Mouse (Mus musculus) MEL (cell line): Measurements from ENCODE around the gene Ubac2.

Experiments used
- CTCF ChIP-seq, 3 experiments: IDR thresholded peaks in 2 of 3; conservative IDR thresholded peaks in 1 of 3; 2 replicates each; pipeline ENCODE4 v1.5.1; 2011 to 2012; ENCODE audit warnings: low read length in 3 of 3, low read depth in 2 of 3, mild to moderate bottlenecking in 2 of 3, improper control_type of control experiment in 1 of 3, inconsistent platforms in 1 of 3, mixed read lengths in 1 of 3, moderate library complexity in 1 of 3; ENCODE audit not compliant: control insufficient read depth in 1 of 3, insufficient read depth in 1 of 3, poor library complexity in 1 of 3, severe bottlenecking in 1 of 3
- EP300 ChIP-seq, 2 experiments: IDR thresholded peaks; 2 replicates each; pipeline ENCODE4 v1.6.1; 2011; ENCODE audit warnings: improper control_type of control experiment in 2 of 2, low read length in 2 of 2, low read depth in 1 of 2, mild to moderate bottlenecking in 1 of 2
- GATA1 ChIP-seq: IDR thresholded peaks from 2 replicates; pipeline ENCODE4 v1.6.1; 2011; ENCODE audit warnings: low read depth, low read length, improper control_type of control experiment
- HCFC1 ChIP-seq: IDR thresholded peaks from 2 replicates; pipeline ENCODE4 v1.6.1; 2012; ENCODE audit warnings: low read depth, mild to moderate bottlenecking, inconsistent platforms, low read length, improper control_type of control experiment, moderate library complexity
- NRF1 ChIP-seq: IDR thresholded peaks from 2 replicates; pipeline ENCODE4 v1.6.1; 2014; ENCODE audit warnings: low read depth, mild to moderate bottlenecking, inconsistent platforms, low read length, improper control_type of control experiment, moderate library complexity; ENCODE audit not compliant: poor library complexity, insufficient read depth, severe bottlenecking
- POLR2A ChIP-seq, 2 experiments: IDR thresholded peaks; 2 replicates each; pipeline ENCODE4 v1.6.1; 2011 to 2012; ENCODE audit warnings: low read length in 2 of 2, mild to moderate bottlenecking in 2 of 2, control low read depth in 1 of 2, improper control_type of control experiment in 1 of 2, low read depth in 1 of 2, moderate library complexity in 1 of 2; ENCODE audit not compliant: control insufficient read depth in 1 of 2, insufficient read depth in 1 of 2, poor library complexity in 1 of 2
- POLR2AphosphoS5 ChIP-seq: IDR thresholded peaks from 2 replicates; pipeline ENCODE4 v1.6.1; 2012; ENCODE audit warnings: low read depth, borderline replicate concordance, mild to moderate bottlenecking, inconsistent platforms, low read length, moderate library complexity, mixed read lengths
- UBTF ChIP-seq: IDR thresholded peaks from 2 replicates; pipeline ENCODE4 v1.6.1; 2012; ENCODE audit warnings: low read depth, mild to moderate bottlenecking, inconsistent platforms, low read length, improper control_type of control experiment, moderate library complexity, borderline replicate concordance; ENCODE audit not compliant: insufficient read depth
- USF1 ChIP-seq: IDR thresholded peaks from 2 replicates; pipeline ENCODE4 v1.6.1; 2014; ENCODE audit warnings: low read depth, mild to moderate bottlenecking, inconsistent platforms, low read length, improper control_type of control experiment, moderate library complexity
- ZC3H11A ChIP-seq: IDR thresholded peaks from 2 replicates; pipeline ENCODE4 v1.6.1; 2012; ENCODE audit warnings: low read depth, mild to moderate bottlenecking, inconsistent platforms, low read length, improper control_type of control experiment

DNA sequence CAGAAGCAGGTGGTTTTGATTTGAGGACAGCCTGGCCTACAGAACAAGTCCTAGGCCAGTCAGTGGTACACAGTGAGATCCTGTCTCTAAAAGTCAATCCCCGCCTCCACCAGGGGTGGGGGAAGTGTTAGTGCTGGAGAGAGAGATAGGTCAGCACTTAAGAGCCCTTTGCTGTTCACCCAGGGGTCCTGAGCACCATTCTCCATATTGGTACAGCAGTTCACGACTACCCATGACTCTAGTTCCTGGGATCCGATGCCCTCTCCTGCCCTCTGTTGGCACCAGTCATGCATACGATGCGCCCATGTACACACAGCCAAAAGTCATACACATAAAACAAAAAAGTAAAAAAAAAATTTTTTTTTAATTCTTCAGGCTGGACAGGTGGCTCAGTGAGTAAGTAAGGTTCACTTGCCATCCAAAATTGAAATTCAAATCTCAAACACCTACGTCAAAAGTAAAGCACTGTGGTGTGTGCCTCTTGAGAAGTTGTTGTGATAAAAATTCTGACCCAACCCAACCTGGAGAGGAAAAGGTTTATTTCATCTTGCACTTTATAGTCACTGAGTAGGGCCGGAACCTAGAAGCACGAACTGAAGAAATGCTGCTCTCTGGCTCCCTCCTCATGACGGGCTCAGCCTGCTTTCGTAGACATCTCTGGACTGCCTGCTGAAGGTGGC is 184.1 kb downstream of the Ubac2 start:
- TF ChIP-seq EP300 (IDR thresholded peaks at IDR 0.05; ENCODE audit: low read depth in 1 of 2, low read length in 2 of 2) = no peak
- TF ChIP-seq CTCF (IDR thresholded peaks at IDR 0.05 in 2 of 3, conservative IDR thresholded peaks at IDR 0.05 in 1 of 3; ENCODE audit: control insufficient read depth in 1 of 3, insufficient read depth in 1 of 3, low read depth in 2 of 3, low read length in 3 of 3, poor library complexity in 1 of 3, severe bottlenecking in 1 of 3) = peak in 2 of 3 experiments; percentile 22; a peak in 4 of 6 replicates
- no peak for TF ChIP-seq POLR2A (IDR thresholded peaks at IDR 0.05; ENCODE audit: control insufficient read depth in 1 of 2, insufficient read depth in 1 of 2, low read depth in 1 of 2, low read length in 2 of 2, poor library complexity in 1 of 2)
- no peak for TF ChIP-seq POLR2AphosphoS5
- TF ChIP-seq UBTF = no peak
- TF ChIP-seq NRF1 = no peak
- no peak for TF ChIP-seq GATA1
- TF ChIP-seq USF1 = no peak
- TF ChIP-seq HCFC1 = no peak
- TF ChIP-seq ZC3H11A = peak; percentile 7; the same call in 1 of the 2 replicates
